16 mouse cellular contexts compared by ENCODE assay signal in genomic region chr4:120267136-120267535, GRCm38 (mm10). TPM values are rescaled to one million over a fixed set of nuclear protein-coding genes. Genes with fewer than 3 reads are reported as not detected.
DNase-seq lines count a peak whose midpoint lies in the region; ATAC-seq and TF ChIP-seq lines count a peak whose summit lies in the region.
"Had no signal": no experiment of that assay in that cellular context is flagged by ENCODE, and none has a peak within 500 bp of the region (broad histone marks: within the 10 kb centered on the region; RNA-seq: fewer than 3 reads in every experiment).

No protein-coding gene starts in this region.

- no peak for TF ChIP-seq CTCF in layer of hippocampus, adult 2 months (conservative IDR thresholded peaks at IDR 0.05)

- no peaks in the 10 kb centered on the region for H3K9me3 ChIP-seq in heart, embryonic 10.5 days
- no peaks in the 10 kb centered on the region for H3K9me3 ChIP-seq in embryonic facial prominence, embryonic 13.5 days
- H3K9me3 ChIP-seq in limb, embryonic 14.5 days (ENCODE audit: control insufficient read depth, low read length): no peaks in the 10 kb centered on the region
- H3K9me3 ChIP-seq: lung, embryonic 15.5 days had no signal

- peak overlapping the region; percentile 35; the same call in 1 of the 2 replicates for H3K4me2 ChIP-seq in embryonic facial prominence, embryonic 13.5 days
- H3K4me2 ChIP-seq in limb, embryonic 14.5 days (replicated peaks; ENCODE audit: low read depth, low read length, severe bottlenecking): 0 out of 2 replicates have a peak overlapping the region, but pooled peaks have one; percentile 77

- no peak overlapping the region for H3K9ac ChIP-seq in embryonic facial prominence, embryonic 13.5 days
- H3K9ac ChIP-seq in limb, embryonic 14.5 days (ENCODE audit: low read depth, low read length, severe bottlenecking): no peak overlapping the region

- no peak overlapping the region for H3K27ac ChIP-seq in heart, embryonic 10.5 days
- peak overlapping the region; percentile 53; the same call in 1 of the 2 replicates for H3K27ac ChIP-seq in layer of hippocampus, adult 2 months
- no peak overlapping the region for H3K27ac ChIP-seq in embryonic facial prominence, embryonic 13.5 days
- no peak overlapping the region for H3K27ac ChIP-seq in limb, embryonic 14.5 days (replicated peaks; ENCODE audit: low read depth, low read length)
- H3K27ac ChIP-seq: lung, embryonic 15.5 days had no signal

- peaks cover 42% of the 10 kb centered on the region for H3K4me1 ChIP-seq in heart, embryonic 10.5 days
- peaks cover 73% of the 10 kb centered on the region for H3K4me1 ChIP-seq in embryonic facial prominence, embryonic 13.5 days
- H3K4me1 ChIP-seq in limb, embryonic 14.5 days (ENCODE audit: control insufficient read depth, insufficient read depth, low read length): peaks cover 10% of the 10 kb centered on the region

- ATAC-seq in embryonic facial prominence, embryonic 13.5 days (ENCODE audit: insufficient number of reproducible peaks, insufficient read depth, low FRiP score, low TSS enrichment, low read depth): no peak
- ATAC-seq in limb, embryonic 14.5 days (ENCODE audit: low FRiP score, low read depth): no peak

- H3K4me3 ChIP-seq in heart, embryonic 10.5 days: peak overlapping the region; percentile 60
- H3K4me3 ChIP-seq in layer of hippocampus, adult 2 months: no peak overlapping the region
- no peak overlapping the region; the same call in 1 of the 2 replicates for H3K4me3 ChIP-seq in embryonic facial prominence, embryonic 13.5 days
- H3K4me3 ChIP-seq in limb, embryonic 14.5 days (replicated peaks; ENCODE audit: low read length): peak overlapping the region; percentile 43; the same call in 1 of the 2 replicates

- no peak for DNase-seq in heart, embryonic 10.5 days (ENCODE audit: low spot score)
- DNase-seq in heart, postnatal 14 days: no peak
- no peak for DNase-seq in layer of hippocampus, adult 2 months (ENCODE audit: low spot score in 2 of 2)
- no peak for DNase-seq in layer of hippocampus, postnatal 10 days (ENCODE audit: low spot score in 2 of 2)
- no peak for DNase-seq in limb, embryonic 14.5 days (ENCODE audit: low spot score)
- no peak for DNase-seq in right cerebral cortex, adult 2 months (ENCODE audit: low spot score in 2 of 2)
- DNase-seq in urinary bladder, postnatal 14 days (ENCODE audit: low spot score): no peak
- DNase-seq: adrenal gland, postnatal 25 days; cerebellum, postnatal 36 days; kidney, adult 8-10 months; thymus, postnatal 25 days had no signal

- 24% methylated on average over 24 of the region's 24 CpGs for WGBS in heart, embryonic 10.5 days
- 21% methylated on average over 24 of the region's 24 CpGs for WGBS in embryonic facial prominence, embryonic 13.5 days
- WGBS in limb, embryonic 14.5 days: 20% methylated on average over 24 of the region's 24 CpGs

- intact Hi-C loops in heart, postnatal 14 days (cut with DNase I): no loop called here

- H3K36me3 ChIP-seq in heart, embryonic 10.5 days: no peaks in the 10 kb centered on the region
- no peaks in the 10 kb centered on the region for H3K36me3 ChIP-seq in embryonic facial prominence, embryonic 13.5 days
- H3K36me3 ChIP-seq in limb, embryonic 14.5 days (ENCODE audit: control insufficient read depth, insufficient read depth, low read length): no peaks in the 10 kb centered on the region
- H3K36me3 ChIP-seq: G1E; lung, embryonic 15.5 days had no signal

- H3K27me3 ChIP-seq in heart, embryonic 10.5 days (ENCODE audit: insufficient read depth, poor library complexity, severe bottlenecking): peaks cover 100% of the 10 kb centered on the region
- peaks cover 90% of the 10 kb centered on the region for H3K27me3 ChIP-seq in embryonic facial prominence, embryonic 13.5 days
- peaks cover 67% of the 10 kb centered on the region for H3K27me3 ChIP-seq in limb, embryonic 14.5 days (ENCODE audit: control insufficient read depth, insufficient read depth, low read length)

- no peak for TF ChIP-seq POLR2A in limb, embryonic 14.5 days (IDR thresholded peaks at IDR 0.05; ENCODE audit: borderline replicate concordance, extremely low read depth, insufficient read depth, insufficient read length)

RNA-seq across cellular contexts. Expression of gene Foxo6, which starts 20.0 kb away (rescaled TPM):
- 0.07 and 0.20 TPM in 2 replicates for polyA plus RNA-seq in heart, embryonic 10.5 days (2016; fragmentation: Nextera tagmentation; extraction: Ambion mirVana)
- 1 to 10 TPM; 6.1 to 7.2 TPM for total RNA-seq in heart, postnatal 14 days (2021)
- total RNA-seq in layer of hippocampus, adult 2 months (2021): 10 to 100 TPM; 32.8 to 32.9 TPM
- total RNA-seq in layer of hippocampus, postnatal 10 days (2021): 10 to 100 TPM; 60.4 to 61.7 TPM
- polyA plus RNA-seq in embryonic facial prominence, embryonic 13.5 days (2015; fragmentation: Nextera tagmentation; extraction: Ambion mirVana): 0.32 and 0.36 TPM in 2 replicates
- 2.0 and 2.8 TPM in 2 replicates for polyA plus RNA-seq in limb, embryonic 14.5 days (2012; rRNA removed)
- 0.29 and 0.48 TPM in 2 replicates for polyA plus RNA-seq in limb, embryonic 14.5 days (2014; fragmentation: Nextera tagmentation; extraction: Ambion mirVana)
- total RNA-seq: G1E; liver, adult 2 months; megakaryocyte, adult 5-6 weeks had no signal
- polyA plus RNA-seq: G1E had no signal

Comparison
In these comparisons a context has a peak if more than half of its experiments do, and no peak if none do; other contexts are left out.
1. H3K4me3 ChIP-seq: peak in heart, embryonic 10.5 days (single experiment) and limb, embryonic 14.5 days (single experiment); none in layer of hippocampus, adult 2 months (single experiment) and embryonic facial prominence, embryonic 13.5 days (single experiment).
2. RNA of gene Foxo6, which starts 20.0 kb away (total RNA-seq): 60.4 to 61.7 TPM in layer of hippocampus, postnatal 10 days and 32.8 to 32.9 TPM in layer of hippocampus, adult 2 months; 6.1 to 7.2 TPM in heart, postnatal 14 days; every median in the first group is over 4 times any median in the second.